Mouse (Mus musculus) kidney, embryonic 16.5 days (tissue): ENCODE results near the gene Mcu. TPM values are rescaled to one million over a fixed set of nuclear protein-coding genes. Genes with fewer than 3 reads are reported as not detected.

Experiments
- ATAC-seq: fragments of 200-750 bp; cut with Nextera tagmentation; 2 replicates; pipeline ENCODE4 v1.8.0; 2017; ENCODE audit warnings: moderate TSS enrichment; ENCODE audit not compliant: low FRiP score, low TSS enrichment
- H3K27ac ChIP-seq: fragments of 300-500 bp; sonication (generic); 2 replicates; pipeline ENCODE4 v1.5.1; 2014; ENCODE audit warnings: low read length
- H3K27me3 ChIP-seq: fragments of 300-500 bp; sonication (generic); 2 replicates; pipeline ENCODE4 v1.6.1; 2014; ENCODE audit warnings: low read length, control low read depth, mixed read lengths; ENCODE audit not compliant: insufficient read depth
- H3K36me3 ChIP-seq: fragments of 300-500 bp; sonication (generic); 2 replicates; pipeline ENCODE4 v1.6.1; 2014; ENCODE audit warnings: low read length, control low read depth, mixed read lengths; ENCODE audit not compliant: insufficient read depth
- H3K4me1 ChIP-seq: fragments of 300-500 bp; sonication (generic); 2 replicates; pipeline ENCODE4 v1.6.1; 2014; ENCODE audit warnings: low read length, control low read depth, mixed read lengths; ENCODE audit not compliant: insufficient read depth
- H3K4me2 ChIP-seq: fragments of 300-500 bp; sonication (generic); replicated peaks from 2 replicates; pipeline ENCODE4 v1.6.1; 2014; ENCODE audit warnings: low read depth, low read length
- H3K4me3 ChIP-seq: fragments of 300-500 bp; sonication (generic); 2 replicates; pipeline ENCODE4 v1.5.1; 2014; ENCODE audit warnings: mild to moderate bottlenecking, low read length
- H3K9ac ChIP-seq: fragments of 300-500 bp; sonication (generic); replicated peaks from 2 replicates; pipeline ENCODE4 v1.6.1; 2014; ENCODE audit warnings: low read length
- H3K9me3 ChIP-seq: fragments of 300-500 bp; sonication (generic); 2 replicates; pipeline ENCODE4 v1.6.1; 2016; ENCODE audit warnings: low read length, control low read depth
- WGBS: fragments of 180-500 bp; shearing (Covaris S2); extraction: QIAGEN DNeasy Blood & Tissue Kit; methylation state at CpG from one replicate; pipeline ENCODE4 v1.1.7; 2014; 5-methylcytosine and 5-hydroxymethylcytosine counted together
- polyA plus RNA-seq: library from polyadenylated mRNA; unstranded; fragments of >200 nt; fragmentation: Nextera tagmentation; extraction: Ambion mirVana; gene quantifications from 2 replicates; pipeline ENCODE4 v1.2.1, GENCODE M21; 2015

Gene Mcu
- polyA plus RNA-seq, 1 experiment from 2014 or later = 34.7 TPM

- 25% methylated on average over 12 of the region's 12 CpGs for WGBS
- ATAC-seq = peak; percentile 88
- Histone ChIP-seq H3K36me3 (peaks cover 1% of the 10 kb centered on the region; the same call in 1 of the 2 replicates), H3K27me3 (no peaks in the 10 kb centered on the region), H3K4me2 (peak overlapping the region; percentile 22), H3K4me1 (peaks cover 21% of the 10 kb centered on the region), H3K4me3 (0 out of 2 replicates have a peak overlapping the region, but pooled peaks have one; percentile 0), H3K27ac (peak overlapping the region; percentile 87), H3K9ac (no peak overlapping the region; the same call in 1 of the 2 replicates), H3K9me3 (peaks cover 2% of the 10 kb centered on the region; the same call in 1 of the 2 replicates)
Observed at GRCm38 (mm10) chr10:59577871-59578801, 38.4 kb downstream of the Mcu start.

GRCm38 (mm10) chr10:59576305-59576704 lies 40.2 kb downstream of the Mcu start:
- 22% methylated on average over 5 of the region's 5 CpGs for WGBS

GRCm38 (mm10) chr10:59571964-59572363 lies 44.5 kb downstream of the Mcu start:
- no peak overlapping the region for H3K9ac ChIP-seq
- WGBS = 77% methylated on average over 5 of the region's 5 CpGs
- no peak overlapping the region for H3K4me2 ChIP-seq
- no peak overlapping the region for H3K4me3 ChIP-seq
- ATAC-seq = no peak
- H3K4me1 ChIP-seq = peaks cover 30% of the 10 kb centered on the region
- no peaks in the 10 kb centered on the region for H3K36me3 ChIP-seq
- no peaks in the 10 kb centered on the region for H3K27me3 ChIP-seq
- H3K27ac ChIP-seq = no peak overlapping the region
- H3K9me3 ChIP-seq = peaks cover 5% of the 10 kb centered on the region; the same call in 1 of the 2 replicates

More at GRCm38 (mm10) chr10:59576305-59576704, 40.2 kb downstream of the Mcu start:
- peaks cover 25% of the 10 kb centered on the region for H3K4me1 ChIP-seq
- no peak overlapping the region for H3K4me2 ChIP-seq
- H3K9ac ChIP-seq = no peak overlapping the region
- H3K27ac ChIP-seq = peak overlapping the region; percentile 37; the same call in 1 of the 2 replicates
- H3K4me3 ChIP-seq = no peak overlapping the region
- H3K36me3 ChIP-seq = no peaks in the 10 kb centered on the region
- H3K9me3 ChIP-seq = peaks cover 5% of the 10 kb centered on the region; the same call in 1 of the 2 replicates
- no peaks in the 10 kb centered on the region for H3K27me3 ChIP-seq
- ATAC-seq = no peak

- Histone ChIP-seq H3K4me3 (no peak overlapping the region), H3K9ac (no peak overlapping the region), H3K9me3 (peaks cover 5% of the 10 kb centered on the region; the same call in 1 of the 2 replicates), H3K36me3 (no peaks in the 10 kb centered on the region), H3K27ac (no peak overlapping the region), H3K4me2 (no peak overlapping the region), H3K4me1 (peaks cover 30% of the 10 kb centered on the region), H3K27me3 (no peaks in the 10 kb centered on the region)
- no peak for ATAC-seq
- WGBS = 76% methylated on average over 4 of the region's 4 CpGs
Observed at GRCm38 (mm10) chr10:59571273-59571672, 45.2 kb downstream of the Mcu start.

- H3K4me2 ChIP-seq = no peak overlapping the region
- no peak overlapping the region for H3K27ac ChIP-seq
- H3K9me3 ChIP-seq = peaks cover 5% of the 10 kb centered on the region; the same call in 1 of the 2 replicates
- H3K36me3 ChIP-seq = no peaks in the 10 kb centered on the region
- 54% methylated on average over 2 of the region's 2 CpGs for WGBS
- no peaks in the 10 kb centered on the region for H3K27me3 ChIP-seq
- no peak overlapping the region for H3K4me3 ChIP-seq
- ATAC-seq = no peak
- H3K9ac ChIP-seq = no peak overlapping the region
- peaks cover 30% of the 10 kb centered on the region for H3K4me1 ChIP-seq
Observed at GRCm38 (mm10) chr10:59570780-59571179, 45.7 kb downstream of the Mcu start.

GRCm38 (mm10) chr10:59570360-59570759 lies 46.1 kb downstream of the Mcu start:
- no peak for ATAC-seq
- Histone ChIP-seq H3K4me3 (no peak overlapping the region), H3K9ac (no peak overlapping the region), H3K9me3 (peaks cover 5% of the 10 kb centered on the region; the same call in 1 of the 2 replicates), H3K36me3 (no peaks in the 10 kb centered on the region), H3K27ac (no peak overlapping the region), H3K27me3 (no peaks in the 10 kb centered on the region), H3K4me2 (no peak overlapping the region), H3K4me1 (peaks cover 30% of the 10 kb centered on the region)
- 65% methylated on average over 6 of the region's 6 CpGs for WGBS

- H3K4me1 ChIP-seq = peaks cover 34% of the 10 kb centered on the region
Observed at GRCm38 (mm10) chr10:59569481-59569869, 47.0 kb downstream of the Mcu start.

GRCm38 (mm10) chr10:59568665-59569480 lies 47.6 kb downstream of the Mcu start:
- 68% methylated on average over 10 of the region's 10 CpGs for WGBS
- Histone ChIP-seq H3K36me3 (no peaks in the 10 kb centered on the region), H3K4me3 (no peak overlapping the region), H3K9me3 (peaks cover 5% of the 10 kb centered on the region; the same call in 1 of the 2 replicates), H3K27me3 (no peaks in the 10 kb centered on the region), H3K27ac (no peak overlapping the region), H3K4me2 (no peak overlapping the region), H3K9ac (no peak overlapping the region), H3K4me1 (peaks cover 36% of the 10 kb centered on the region)
- no peak for ATAC-seq

More at GRCm38 (mm10) chr10:59569481-59569869, 47.0 kb downstream of the Mcu start:
- no peaks in the 10 kb centered on the region for H3K27me3 ChIP-seq
- H3K4me3 ChIP-seq = no peak overlapping the region
- H3K9ac ChIP-seq = no peak overlapping the region
- no peak overlapping the region for H3K27ac ChIP-seq
- no peak overlapping the region for H3K4me2 ChIP-seq
- H3K9me3 ChIP-seq = peaks cover 5% of the 10 kb centered on the region; the same call in 1 of the 2 replicates
- no peaks in the 10 kb centered on the region for H3K36me3 ChIP-seq
- WGBS = 74% methylated on average over 1 of the region's 1 CpGs
- ATAC-seq = no peak

GRCm38 (mm10) chr10:59566968-59567367 lies 49.5 kb downstream of the Mcu start:
- Histone ChIP-seq H3K4me3 (no peak overlapping the region), H3K4me2 (no peak overlapping the region), H3K27me3 (no peaks in the 10 kb centered on the region), H3K4me1 (peaks cover 34% of the 10 kb centered on the region), H3K27ac (no peak overlapping the region), H3K36me3 (no peaks in the 10 kb centered on the region), H3K9me3 (no peaks in the 10 kb centered on the region), H3K9ac (no peak overlapping the region)
- WGBS = 86% methylated on average over 13 of the region's 13 CpGs
- no peak for ATAC-seq
